Mouse (Mus musculus) heart, embryonic 10.5 days (tissue): ENCODE measurements around the gene Kcnh7. TPM values are rescaled to one million over a fixed set of nuclear protein-coding genes. Genes with fewer than 3 reads are reported as not detected.
"Not testable (repeated sequence)": the region's sequence is repeated elsewhere in the genome, so short reads cannot be mapped to it uniquely, and the experiment has no call there.

Experiments used
- DNase-seq: peaks from one replicate; pipeline ENCODE4 v3.0.0-alpha.2; 2017; ENCODE audit warnings: low spot score
- H3K27ac ChIP-seq: fragments of 300-500 bp; sonication (generic); 2 replicates; pipeline ENCODE4 v1.5.1; 2016; ENCODE audit warnings: mild to moderate bottlenecking
- H3K27me3 ChIP-seq: fragments of 300-500 bp; sonication (generic); 2 replicates; pipeline ENCODE4 v1.6.1; 2016; ENCODE audit warnings: mild to moderate bottlenecking; ENCODE audit not compliant: poor library complexity, insufficient read depth, severe bottlenecking
- H3K36me3 ChIP-seq: fragments of 300-500 bp; sonication (generic); 2 replicates; pipeline ENCODE4 v1.6.1; 2016; ENCODE audit warnings: mild to moderate bottlenecking, moderate library complexity
- H3K4me1 ChIP-seq: fragments of 300-500 bp; sonication (generic); 2 replicates; pipeline ENCODE4 v1.6.1; 2016; ENCODE audit warnings: mild to moderate bottlenecking
- H3K4me3 ChIP-seq: fragments of 300-500 bp; sonication (generic); 2 replicates; pipeline ENCODE4 v1.5.1; 2016; ENCODE audit warnings: mild to moderate bottlenecking, moderate library complexity
- H3K9me3 ChIP-seq: fragments of 300-500 bp; sonication (generic); 2 replicates; pipeline ENCODE4 v1.6.1; 2016; ENCODE audit warnings: mild to moderate bottlenecking, moderate library complexity
- WGBS: fragments of 180-500 bp; shearing (Covaris S2); methylation state at CpG from one replicate; pipeline ENCODE4 v1.1.7; 2016; 5-methylcytosine and 5-hydroxymethylcytosine counted together
- polyA plus RNA-seq: library from polyadenylated mRNA; unstranded; fragments of >200 nt; fragmentation: Nextera tagmentation; extraction: Ambion mirVana; gene quantifications from 2 replicates; pipeline ENCODE4 v1.2.1, GENCODE M21; 2016

Gene Kcnh7
- polyA plus RNA-seq, 1 experiment from 2014 or later: 6.5 TPM

DNA sequence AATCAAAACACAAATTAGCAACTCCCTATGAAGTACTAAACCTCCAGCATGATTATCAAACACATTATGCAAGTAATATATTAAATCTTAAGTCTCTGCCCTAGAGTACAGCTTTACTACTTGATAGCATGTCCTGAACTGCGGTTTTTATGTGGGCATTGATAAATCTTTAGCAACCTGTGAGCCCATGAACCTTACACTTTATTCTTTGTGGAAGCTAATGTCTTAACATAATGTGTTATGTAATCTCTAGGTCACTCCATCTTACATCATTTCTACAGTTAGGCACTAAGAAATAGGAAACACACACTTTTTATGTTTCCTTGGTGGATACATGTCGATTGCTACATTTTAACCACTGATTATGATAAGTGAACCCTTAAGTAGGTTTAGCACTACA is 437.8 kb downstream of the Kcnh7 start:
- Histone ChIP-seq H3K27ac (no peak overlapping the region), H3K27me3 (no peaks in the 10 kb centered on the region), H3K4me1 (no peaks in the 10 kb centered on the region), H3K36me3 (no peaks in the 10 kb centered on the region), H3K4me3 (no peak overlapping the region), H3K9me3 (no peaks in the 10 kb centered on the region)
- DNase-seq: no peak
- WGBS: 78% methylated on average over 2 of the region's 2 CpGs

DNA sequence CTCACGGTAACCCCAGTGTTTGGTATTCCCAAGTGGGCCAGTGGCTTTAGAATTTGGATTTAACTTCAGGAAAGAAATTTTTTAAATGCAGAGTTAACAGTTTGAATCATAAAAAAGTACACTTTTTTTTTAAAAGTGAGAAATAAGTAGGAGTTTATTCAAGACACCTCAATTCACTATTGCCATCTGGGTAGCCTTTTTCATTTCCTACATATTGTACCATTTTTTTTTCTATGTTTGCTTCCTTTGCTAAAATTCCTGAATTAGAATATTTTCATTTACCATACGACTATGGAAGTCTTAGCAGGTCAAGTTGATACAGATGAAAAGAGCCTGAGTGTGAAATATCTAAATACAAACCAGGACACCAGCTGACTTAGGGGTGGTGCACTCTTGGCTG is 441.0 kb downstream of the Kcnh7 start:
- WGBS: 75% methylated on average over 2 of the region's 2 CpGs
- no peak for DNase-seq
- no peak overlapping the region for H3K27ac ChIP-seq

DNA sequence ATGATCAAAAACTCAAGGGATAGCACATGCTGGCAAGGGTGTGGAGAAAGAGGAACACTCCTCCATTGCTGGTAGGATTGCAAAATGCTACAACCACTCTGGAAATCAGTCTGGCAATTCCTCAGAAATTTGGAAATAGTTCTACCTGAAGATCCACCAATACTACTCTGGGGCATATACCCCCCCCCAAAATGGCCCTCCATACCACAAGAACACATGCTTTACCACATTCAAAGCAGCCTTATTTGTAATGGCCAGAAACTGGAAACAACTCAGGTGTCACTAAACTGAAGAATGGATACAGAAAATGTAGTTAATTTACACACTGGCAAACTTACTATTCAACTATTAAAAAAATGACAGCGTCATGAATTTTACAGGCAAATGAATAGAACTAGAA is 453.4 kb downstream of the Kcnh7 start:
- Histone ChIP-seq H3K9me3 (no peaks in the 10 kb centered on the region), H3K36me3 (no peaks in the 10 kb centered on the region), H3K27ac (no peak overlapping the region), H3K4me1 (no peaks in the 10 kb centered on the region), H3K27me3 (no peaks in the 10 kb centered on the region), H3K4me3 (no peak overlapping the region)
- 60% methylated on average over 1 of the region's 1 CpGs for WGBS
- DNase-seq: no peak

More for the DNA sequence above, 441.0 kb downstream of the Kcnh7 start:
- Histone ChIP-seq H3K27me3 (no peaks in the 10 kb centered on the region), H3K9me3 (no peaks in the 10 kb centered on the region), H3K36me3 (no peaks in the 10 kb centered on the region), H3K4me1 (no peaks in the 10 kb centered on the region), H3K4me3 (no peak overlapping the region)

DNA sequence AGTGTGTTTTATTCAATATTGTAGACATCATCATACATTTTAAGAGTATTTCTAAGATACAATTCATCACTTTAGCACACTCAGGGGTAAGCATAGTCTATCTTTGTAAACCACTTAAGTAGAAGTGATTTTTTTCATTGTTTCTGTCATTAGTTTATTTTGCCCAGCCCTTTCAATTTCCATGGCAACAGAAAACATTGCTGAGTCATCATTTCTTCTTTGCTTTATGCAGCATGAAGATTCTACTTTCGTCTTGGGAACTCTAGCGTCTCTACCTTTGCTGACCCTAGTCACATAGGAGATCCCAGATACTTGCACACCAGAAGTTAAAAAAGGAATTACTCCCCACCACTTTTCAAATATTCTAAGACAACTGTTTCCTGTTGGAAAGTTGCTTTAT is 456.4 kb downstream of the Kcnh7 start:
- Histone ChIP-seq H3K27me3 (no peaks in the 10 kb centered on the region), H3K36me3 (no peaks in the 10 kb centered on the region), H3K9me3 (no peaks in the 10 kb centered on the region), H3K4me1 (no peaks in the 10 kb centered on the region), H3K4me3 (no peak overlapping the region), H3K27ac (no peak overlapping the region)
- no peak for DNase-seq
- WGBS: 93% methylated on average over 2 of the region's 2 CpGs

DNA sequence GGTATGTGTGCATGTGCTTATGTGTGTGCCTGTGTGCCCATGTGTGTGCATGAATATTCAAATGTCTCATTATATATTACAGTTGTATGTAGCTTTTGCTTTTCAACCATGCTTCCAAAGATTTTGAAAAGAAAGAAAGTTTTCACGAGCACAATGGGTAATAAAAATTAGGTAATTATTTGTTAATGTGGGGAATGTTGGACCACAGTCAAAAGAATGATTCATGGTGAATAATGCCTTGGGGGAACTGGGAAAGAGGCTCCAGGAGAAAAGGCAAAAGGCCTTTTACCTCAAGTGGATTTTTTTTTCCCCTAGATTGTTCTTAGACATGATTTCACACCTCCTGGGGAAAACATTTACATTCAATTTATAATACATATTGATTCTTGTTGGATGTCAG is 458.1 kb downstream of the Kcnh7 start:
- Histone ChIP-seq H3K27ac (no peak overlapping the region), H3K4me1 (no peaks in the 10 kb centered on the region), H3K4me3 (no peak overlapping the region), H3K27me3 (no peaks in the 10 kb centered on the region), H3K36me3 (no peaks in the 10 kb centered on the region), H3K9me3 (no peaks in the 10 kb centered on the region)
- no peak for DNase-seq
- 63% methylated on average over 1 of the region's 1 CpGs for WGBS

DNA sequence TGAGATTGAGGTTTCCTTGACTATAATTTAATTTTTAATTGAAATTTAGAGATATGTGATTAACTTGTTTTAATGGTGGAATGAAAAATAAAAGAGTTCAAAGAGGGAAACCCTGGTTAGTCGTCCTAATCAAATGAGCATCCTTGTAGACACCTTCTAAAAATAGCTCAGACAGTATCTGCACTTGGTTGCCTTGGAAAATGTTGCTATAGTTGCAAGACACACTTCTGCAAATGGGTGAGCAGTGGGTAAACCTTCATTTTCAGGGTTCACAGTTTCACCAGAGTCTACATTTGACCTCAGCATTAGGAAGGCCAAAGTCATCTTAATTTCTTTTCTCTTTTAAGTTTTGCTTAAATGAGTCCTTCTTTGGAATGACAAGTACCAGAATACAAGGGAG is 465.7 kb downstream of the Kcnh7 start:
- no peaks in the 10 kb centered on the region for H3K27me3 ChIP-seq
- no peak for DNase-seq
- no peaks in the 10 kb centered on the region for H3K36me3 ChIP-seq
- no peaks in the 10 kb centered on the region for H3K4me1 ChIP-seq
- H3K4me3 ChIP-seq: no peak overlapping the region
- WGBS: 14% methylated on average over 1 of the region's 1 CpGs
- H3K9me3 ChIP-seq: no peaks in the 10 kb centered on the region
- no peak overlapping the region for H3K27ac ChIP-seq

DNA sequence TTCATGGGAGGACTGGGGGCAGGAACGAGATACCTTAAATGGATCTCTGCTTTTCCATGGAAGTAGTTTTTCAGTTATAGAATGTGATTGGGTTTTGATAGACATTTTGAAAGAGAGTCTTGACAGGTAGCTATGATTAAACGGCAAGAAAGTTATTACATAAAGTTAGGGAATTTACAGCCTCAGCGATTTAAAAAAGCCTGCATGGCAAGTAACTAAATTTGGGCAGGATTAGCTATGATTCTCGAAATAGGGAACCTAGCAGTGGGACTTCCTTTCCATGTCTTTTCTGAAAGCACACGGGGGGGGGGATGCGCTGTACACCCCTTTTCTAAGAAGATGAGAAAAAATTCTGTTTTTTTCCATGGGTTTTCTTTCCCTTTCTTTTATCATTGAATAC is 466.8 kb downstream of the Kcnh7 start:
- Histone ChIP-seq H3K36me3 (no peaks in the 10 kb centered on the region), H3K27ac (no peak overlapping the region), H3K9me3 (no peaks in the 10 kb centered on the region), H3K4me3 (no peak overlapping the region), H3K4me1 (no peaks in the 10 kb centered on the region), H3K27me3 (no peaks in the 10 kb centered on the region)
- 78% methylated on average over 6 of the region's 6 CpGs for WGBS
- DNase-seq: no peak

DNA sequence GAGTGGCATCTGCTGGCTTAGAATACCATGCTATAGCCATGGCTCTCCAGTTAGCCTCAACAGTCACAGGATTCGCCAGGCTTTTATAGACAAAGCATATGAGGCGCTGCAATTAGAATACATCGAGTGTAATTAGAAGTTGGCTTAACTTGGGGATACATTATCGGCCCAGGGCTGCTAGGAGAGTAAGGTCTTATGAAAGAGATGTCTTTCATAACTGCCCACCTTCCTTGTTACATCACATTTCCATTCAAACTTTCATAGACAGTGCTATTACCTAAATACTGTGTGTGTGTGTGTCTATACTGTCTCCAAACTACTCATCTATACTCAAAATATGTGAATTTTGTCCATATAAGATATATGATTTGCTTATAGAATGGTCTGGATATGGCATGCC is 468.8 kb downstream of the Kcnh7 start:
- Histone ChIP-seq H3K4me3 (no peak overlapping the region), H3K4me1 (no peaks in the 10 kb centered on the region), H3K9me3 (no peaks in the 10 kb centered on the region), H3K27me3 (no peaks in the 10 kb centered on the region), H3K27ac (no peak overlapping the region), H3K36me3 (no peaks in the 10 kb centered on the region)
- DNase-seq: no peak
- 80% methylated on average over 4 of the region's 4 CpGs for WGBS

DNA sequence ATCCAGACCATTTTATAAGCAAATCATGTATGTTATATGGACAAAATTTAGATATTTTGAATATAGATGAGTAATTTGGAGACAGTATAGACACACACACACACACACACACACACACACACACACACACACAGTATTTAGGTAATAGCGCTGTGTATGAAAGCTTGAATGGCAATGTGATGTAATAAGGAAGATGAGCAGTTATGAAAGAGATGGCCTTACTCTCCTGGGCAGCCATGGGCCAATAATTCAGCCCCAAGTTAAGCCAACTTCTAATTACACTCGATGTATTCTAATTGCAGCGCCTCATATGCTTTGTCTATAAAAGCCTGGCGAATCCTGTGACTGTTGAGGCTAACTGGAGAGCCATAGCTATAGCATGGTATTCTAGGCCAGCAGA is 469.7 kb downstream of the Kcnh7 start:
- not testable (repeated sequence) for DNase-seq, H3K9me3 ChIP-seq, H3K4me3 ChIP-seq, H3K27ac ChIP-seq, H3K27me3 ChIP-seq, H3K4me1 ChIP-seq, H3K36me3 ChIP-seq
- 86% methylated on average over 4 of the region's 4 CpGs for WGBS

DNA sequence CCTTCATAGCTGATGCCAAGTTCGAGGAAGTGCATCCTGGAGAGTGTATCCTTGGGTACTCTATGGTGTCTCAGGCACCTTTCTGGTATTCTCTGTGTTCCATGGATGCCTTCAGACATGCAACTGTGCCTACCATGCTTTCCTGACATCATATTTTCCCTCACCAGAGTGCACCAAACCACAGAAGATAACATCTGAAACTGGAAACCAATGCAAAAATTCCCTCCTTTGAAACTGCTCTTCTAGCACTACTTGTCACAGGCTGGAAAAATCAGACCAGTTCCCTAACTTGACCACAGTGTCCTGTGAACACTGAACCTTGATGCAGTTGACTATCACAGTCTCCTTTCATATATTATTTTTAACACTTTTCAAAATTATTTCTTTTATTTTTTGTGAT is 474.5 kb downstream of the Kcnh7 start:
- no peaks in the 10 kb centered on the region for H3K27me3 ChIP-seq
- no peak overlapping the region for H3K4me3 ChIP-seq
- H3K4me1 ChIP-seq: no peaks in the 10 kb centered on the region
- WGBS: 76% methylated on average over 1 of the region's 1 CpGs
- DNase-seq: no peak
- no peak overlapping the region for H3K27ac ChIP-seq
- no peaks in the 10 kb centered on the region for H3K9me3 ChIP-seq
- H3K36me3 ChIP-seq: no peaks in the 10 kb centered on the region

DNA sequence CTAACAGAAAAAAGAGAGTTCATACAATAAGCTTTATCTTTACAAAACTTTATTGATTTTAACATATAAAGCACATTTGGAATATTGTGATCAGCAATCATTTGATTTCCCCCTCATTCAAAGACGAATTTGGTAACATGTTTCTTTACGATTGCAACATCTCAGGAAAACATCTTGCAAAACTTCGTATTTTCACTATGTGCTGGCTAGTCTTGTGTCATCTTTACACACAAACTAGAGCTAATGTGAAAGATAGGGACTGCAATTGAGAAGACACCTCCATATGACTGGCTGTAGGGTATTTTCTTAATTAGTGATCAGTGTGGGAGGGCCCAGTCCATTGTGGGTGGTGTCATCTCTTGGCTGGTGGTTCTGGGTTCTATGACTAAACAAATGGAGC is 477.8 kb downstream of the Kcnh7 start:
- 88% methylated on average over 3 of the region's 3 CpGs for WGBS
- Histone ChIP-seq H3K27ac (no peak overlapping the region), H3K9me3 (no peaks in the 10 kb centered on the region), H3K27me3 (no peaks in the 10 kb centered on the region), H3K36me3 (no peaks in the 10 kb centered on the region), H3K4me3 (no peak overlapping the region), H3K4me1 (no peaks in the 10 kb centered on the region)
- DNase-seq: no peak

DNA sequence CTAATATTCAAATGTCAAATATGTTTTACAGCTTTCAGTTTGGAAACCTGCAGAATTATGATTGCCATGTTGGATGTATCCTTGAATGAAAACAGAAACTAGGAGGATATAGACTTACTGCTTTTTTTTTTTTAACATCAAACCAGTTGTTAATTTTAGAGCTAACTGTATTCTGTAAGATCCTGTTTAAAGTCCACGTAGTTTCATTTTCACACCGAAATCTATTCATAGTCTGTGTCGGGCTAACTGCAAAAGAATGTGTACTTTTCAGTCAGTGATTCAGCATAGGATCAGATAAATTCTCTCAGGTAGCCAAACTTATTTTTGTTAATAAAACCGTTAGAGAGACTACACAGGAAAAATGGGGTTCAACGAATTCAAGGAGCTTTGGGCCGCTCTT is 498.2 kb downstream of the Kcnh7 start:
- WGBS: 86% methylated on average over 6 of the region's 6 CpGs
- Histone ChIP-seq H3K4me3 (no peak overlapping the region), H3K4me1 (peaks cover 4% of the 10 kb centered on the region; the same call in 1 of the 2 replicates), H3K27me3 (no peaks in the 10 kb centered on the region), H3K27ac (no peak overlapping the region), H3K36me3 (no peaks in the 10 kb centered on the region), H3K9me3 (no peaks in the 10 kb centered on the region)
- DNase-seq: no peak

DNA sequence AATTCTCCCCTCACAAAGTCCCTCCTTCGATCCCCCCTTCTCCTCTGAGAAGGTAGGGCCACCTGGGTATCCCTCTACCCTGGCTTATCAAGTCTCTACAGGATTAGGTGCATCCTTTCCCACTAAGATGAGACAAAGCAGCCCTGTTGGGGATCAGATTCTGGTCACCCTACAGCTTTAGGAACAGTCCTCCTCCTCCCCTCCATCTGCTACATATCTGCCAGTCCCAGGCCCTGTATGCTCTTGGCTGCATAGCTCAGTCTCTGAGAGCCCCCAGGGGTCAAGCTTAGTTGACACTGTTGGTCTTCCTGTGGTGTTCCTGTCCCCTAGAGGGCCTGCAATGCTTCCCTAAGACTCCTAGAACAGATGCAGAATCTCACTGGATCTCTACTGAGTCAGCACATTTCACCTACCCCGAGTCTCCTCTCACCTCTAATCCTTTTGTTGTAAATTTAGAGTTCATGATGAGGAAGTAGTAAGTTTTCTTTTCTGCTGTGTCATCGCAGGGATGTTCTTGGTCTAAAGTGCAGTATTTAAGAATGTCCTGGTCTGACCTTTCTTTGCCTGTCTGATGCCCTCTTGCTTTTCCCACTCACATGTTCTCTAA is 499.0 kb downstream of the Kcnh7 start:
- Histone ChIP-seq H3K4me1 (peaks cover 4% of the 10 kb centered on the region; the same call in 1 of the 2 replicates), H3K36me3 (no peaks in the 10 kb centered on the region), H3K9me3 (no peaks in the 10 kb centered on the region), H3K27me3 (no peaks in the 10 kb centered on the region), H3K27ac (no peak overlapping the region), H3K4me3 (no peak overlapping the region)
- 60% methylated on average over 3 of the region's 3 CpGs for WGBS
- no peak for DNase-seq

DNA sequence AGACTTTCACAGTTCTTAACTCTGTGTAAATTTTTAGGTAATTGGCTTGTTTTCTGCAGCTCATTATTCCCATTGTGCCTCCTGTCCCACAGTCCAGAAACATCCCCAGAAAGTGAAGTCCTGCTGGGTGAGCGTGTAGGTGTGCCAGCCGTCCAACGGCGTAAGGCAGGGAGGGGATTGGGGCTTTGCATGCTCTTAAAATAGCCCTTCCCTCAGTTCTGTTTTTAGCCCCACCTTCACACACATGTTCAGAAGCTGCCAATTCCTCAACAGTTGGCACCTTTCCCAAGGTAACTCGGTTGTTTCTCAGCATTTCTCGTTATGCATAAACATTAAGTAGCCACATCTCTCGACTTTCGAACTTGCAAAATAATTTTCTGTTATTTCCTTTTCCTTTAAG is 502.4 kb downstream of the Kcnh7 start:
- no peaks in the 10 kb centered on the region for H3K27me3 ChIP-seq
- peaks cover 4% of the 10 kb centered on the region; the same call in 1 of the 2 replicates for H3K4me1 ChIP-seq
- H3K27ac ChIP-seq: no peak overlapping the region
- H3K4me3 ChIP-seq: no peak overlapping the region
- no peaks in the 10 kb centered on the region for H3K36me3 ChIP-seq
- DNase-seq: no peak
- 68% methylated on average over 8 of the region's 8 CpGs for WGBS
- H3K9me3 ChIP-seq: no peaks in the 10 kb centered on the region
